Mouse (Mus musculus) MEL (cell line): ENCODE measurements around the gene Lrrc4b. TPM values are rescaled to one million over a fixed set of nuclear protein-coding genes. Genes with fewer than 3 reads are reported as not detected.

Source experiments
- DNase-seq: peaks from one replicate; pipeline ENCODE4 v3.0.0; 2011; ENCODE audit warnings: low read depth, low spot score
- H3K27ac ChIP-seq: 2 replicates; pipeline ENCODE4 v1.5.1; 2012; ENCODE audit warnings: low read depth, mild to moderate bottlenecking, control low read depth, low read length, moderate library complexity; ENCODE audit not compliant: control insufficient read depth
- H3K27me3 ChIP-seq, 2 experiments: fragments of 150-350 bp in 1 of 2; sonication (generic) in 1 of 2; 2 replicates each; pipeline ENCODE4 v1.6.1; 2012; ENCODE audit warnings: low read length in 2 of 2, mild to moderate bottlenecking in 2 of 2, improper control_type of control experiment in 1 of 2, moderate library complexity in 1 of 2; ENCODE audit not compliant: insufficient read depth in 2 of 2, control insufficient read depth in 1 of 2
- H3K36me3 ChIP-seq, 2 experiments: 2 replicates each; pipeline ENCODE4 v1.6.1; 2012 to 2014; ENCODE audit warnings: low read length in 2 of 2, improper control_type of control experiment in 1 of 2, inconsistent platforms in 1 of 2, mild to moderate bottlenecking in 1 of 2; ENCODE audit not compliant: insufficient read depth in 2 of 2, control insufficient read depth in 1 of 2
- H3K4me1 ChIP-seq, 2 experiments: fragments of 150-350 bp in 1 of 2; sonication (generic) in 1 of 2; 2 replicates each; pipeline ENCODE4 v1.6.1; 2012; ENCODE audit warnings: low read length in 2 of 2, improper control_type of control experiment in 1 of 2, mild to moderate bottlenecking in 1 of 2; ENCODE audit not compliant: insufficient read depth in 2 of 2, control insufficient read depth in 1 of 2
- H3K4me3 ChIP-seq, 2 experiments: fragments of 150-350 bp in 1 of 2; sonication (generic) in 1 of 2; 2 replicates each; pipeline ENCODE4 v1.5.1; 2012; ENCODE audit warnings: low read depth in 2 of 2, low read length in 2 of 2, mild to moderate bottlenecking in 2 of 2, moderate library complexity in 2 of 2, control low read depth in 1 of 2, improper control_type of control experiment in 1 of 2; ENCODE audit not compliant: control insufficient read depth in 1 of 2, insufficient read depth in 1 of 2
- H3K79me2 ChIP-seq: 2 replicates; pipeline ENCODE4 v1.6.1; 2012; ENCODE audit warnings: mild to moderate bottlenecking, low read length, moderate library complexity; ENCODE audit not compliant: control insufficient read depth, poor library complexity, insufficient read depth
- H3K9ac ChIP-seq: 2 replicates; pipeline ENCODE4 v1.6.1; 2012; ENCODE audit warnings: low read depth, mild to moderate bottlenecking, control low read depth, low read length, moderate library complexity; ENCODE audit not compliant: control insufficient read depth, poor library complexity, severe bottlenecking
- H3K9me3 ChIP-seq: fragments of 150-350 bp; sonication (generic); replicated peaks from 2 replicates; pipeline ENCODE4 v1.6.1; 2012; ENCODE audit warnings: mild to moderate bottlenecking, low read length, improper control_type of control experiment, moderate library complexity; ENCODE audit not compliant: insufficient read depth
- CHD1 ChIP-seq: IDR thresholded peaks from 2 replicates; pipeline ENCODE4 v1.6.1; 2012; ENCODE audit warnings: low read depth, mild to moderate bottlenecking, inconsistent platforms, low read length, improper control_type of control experiment
- E2F4 ChIP-seq: IDR thresholded peaks from 2 replicates; pipeline ENCODE4 v1.6.1; 2011; ENCODE audit warnings: low read depth, low read length, improper control_type of control experiment, borderline replicate concordance
- ELF1 ChIP-seq: IDR thresholded peaks from 2 replicates; pipeline ENCODE4 v1.6.1; 2014; ENCODE audit warnings: low read depth, mild to moderate bottlenecking, inconsistent platforms, low read length, improper control_type of control experiment, moderate library complexity
- GABPA ChIP-seq: IDR thresholded peaks from 2 replicates; pipeline ENCODE4 v1.6.1; 2012; ENCODE audit warnings: low read depth, mild to moderate bottlenecking, inconsistent platforms, low read length, improper control_type of control experiment, moderate library complexity
- HCFC1 ChIP-seq: IDR thresholded peaks from 2 replicates; pipeline ENCODE4 v1.6.1; 2012; ENCODE audit warnings: low read depth, mild to moderate bottlenecking, inconsistent platforms, low read length, improper control_type of control experiment, moderate library complexity
- JUND ChIP-seq: IDR thresholded peaks from 2 replicates; pipeline ENCODE4 v1.6.1; 2011; ENCODE audit warnings: low read depth, mild to moderate bottlenecking, improper control_type of control experiment, low read length
- MAFK ChIP-seq: IDR thresholded peaks from 2 replicates; pipeline ENCODE4 v1.6.1; 2011; ENCODE audit warnings: low read depth, mild to moderate bottlenecking, low read length, improper control_type of control experiment, borderline replicate concordance
- MAX ChIP-seq: IDR thresholded peaks from 2 replicates; pipeline ENCODE4 v1.6.1; 2011; ENCODE audit warnings: low read length, improper control_type of control experiment
- MEF2A ChIP-seq: IDR thresholded peaks from 2 replicates; pipeline ENCODE4 v1.6.1; 2014; ENCODE audit warnings: low read depth, mild to moderate bottlenecking, inconsistent platforms, low read length, improper control_type of control experiment; ENCODE audit not compliant: poor library complexity, insufficient replicate concordance, severe bottlenecking; ENCODE audit errors: extremely low read depth
- MXI1 ChIP-seq: IDR thresholded peaks from 2 replicates; pipeline ENCODE4 v1.6.1; 2011; ENCODE audit warnings: mild to moderate bottlenecking, low read depth, low read length, improper control_type of control experiment
- MYB ChIP-seq: IDR thresholded peaks from 2 replicates; pipeline ENCODE4 v1.6.1; 2011; ENCODE audit warnings: mild to moderate bottlenecking, low read depth, low read length, improper control_type of control experiment
- NELFE ChIP-seq: IDR thresholded peaks from 2 replicates; pipeline ENCODE4 v1.6.1; 2011; ENCODE audit warnings: low read depth, low read length, improper control_type of control experiment
- NRF1 ChIP-seq: IDR thresholded peaks from 2 replicates; pipeline ENCODE4 v1.6.1; 2014; ENCODE audit warnings: low read depth, mild to moderate bottlenecking, inconsistent platforms, low read length, improper control_type of control experiment, moderate library complexity; ENCODE audit not compliant: poor library complexity, insufficient read depth, severe bottlenecking
- POLR2AphosphoS5 ChIP-seq: IDR thresholded peaks from 2 replicates; pipeline ENCODE4 v1.6.1; 2012; ENCODE audit warnings: low read depth, borderline replicate concordance, mild to moderate bottlenecking, inconsistent platforms, low read length, moderate library complexity, mixed read lengths
- RCOR1 ChIP-seq: IDR thresholded peaks from 2 replicates; pipeline ENCODE4 v1.6.1; 2012; ENCODE audit warnings: low read depth, mild to moderate bottlenecking, inconsistent platforms, low read length, improper control_type of control experiment
- TBP ChIP-seq: IDR thresholded peaks from 2 replicates; pipeline ENCODE4 v1.8.0; 2011; ENCODE audit warnings: low read depth, low read length, improper control_type of control experiment
- TCF12 ChIP-seq: IDR thresholded peaks from 2 replicates; pipeline ENCODE4 v1.6.1; 2014; ENCODE audit warnings: low read depth, mild to moderate bottlenecking, inconsistent platforms, low read length, improper control_type of control experiment, moderate library complexity
- UBTF ChIP-seq: IDR thresholded peaks from 2 replicates; pipeline ENCODE4 v1.6.1; 2012; ENCODE audit warnings: low read depth, mild to moderate bottlenecking, inconsistent platforms, low read length, improper control_type of control experiment, moderate library complexity, borderline replicate concordance; ENCODE audit not compliant: insufficient read depth
- USF2 ChIP-seq, 2 experiments: IDR thresholded peaks; 2 replicates each; pipeline ENCODE4 v1.6.1; 2011 to 2012; ENCODE audit warnings: improper control_type of control experiment in 2 of 2, low read length in 2 of 2, borderline replicate concordance in 1 of 2, inconsistent platforms in 1 of 2, low read depth in 1 of 2, mild to moderate bottlenecking in 1 of 2; ENCODE audit not compliant: insufficient read depth in 1 of 2
- ZKSCAN1 ChIP-seq: IDR thresholded peaks from 2 replicates; pipeline ENCODE4 v1.6.1; 2012; ENCODE audit warnings: low read depth, mild to moderate bottlenecking, inconsistent platforms, low read length, improper control_type of control experiment, moderate library complexity
- ZMIZ1 ChIP-seq: IDR thresholded peaks from 2 replicates; pipeline ENCODE4 v1.6.1; 2012; ENCODE audit warnings: low read depth, mild to moderate bottlenecking, inconsistent platforms, low read length, improper control_type of control experiment, moderate library complexity
- ZNF384 ChIP-seq: IDR thresholded peaks from 2 replicates; pipeline ENCODE4 v1.6.1; 2012; ENCODE audit warnings: low read depth, mild to moderate bottlenecking, inconsistent platforms, low read length, improper control_type of control experiment
- polyA plus RNA-seq, 2 experiments: library from polyadenylated mRNA; stranded (reverse) in 1 of 2; unstranded in 1 of 2; fragments of >175 nt in 1 of 2; fragments of >200 nt in 1 of 2; gene quantifications; 2 replicates each; pipeline versions ENCODE4 v1.2.1 to v1.2.4; 2012; ENCODE audit warnings: low replicate concordance in 2 of 2, low read depth in 1 of 2; ENCODE audit not compliant: insufficient read length in 2 of 2, insufficient read depth in 1 of 2, missing spikeins in 1 of 2
- total RNA-seq: library from RNA; depleted of rRNA; stranded (reverse); fragments of 300-350 nt; gene quantifications from 2 replicates; pipeline ENCODE4 v1.2.3, GENCODE M21; 2012

Lrrc4b gene
- total and polyA plus RNA-seq, 3 experiments = 0.58 to 4.4 TPM; not detected in 1

- no peak overlapping the region for H3K9ac ChIP-seq
- H3K27me3 ChIP-seq = no peaks in the 10 kb centered on the region
- H3K79me2 ChIP-seq = no peaks in the 10 kb centered on the region
- no peak overlapping the region for H3K4me3 ChIP-seq
- TF ChIP-seq UBTF = no peak
- TF ChIP-seq NELFE = no peak
- TF ChIP-seq MEF2A = no peak
- no peak for TF ChIP-seq RCOR1
- TF ChIP-seq TCF12 = no peak
- TF ChIP-seq USF2 (IDR thresholded peaks at IDR 0.05; ENCODE audit: borderline replicate concordance in 1 of 2, insufficient read depth in 1 of 2, low read depth in 1 of 2, low read length in 2 of 2) = no peak
- TF ChIP-seq ZKSCAN1 = no peak
- TF ChIP-seq ZNF384 = no peak
- TF ChIP-seq MAFK = no peak
- TF ChIP-seq ZMIZ1 = no peak
- TF ChIP-seq POLR2AphosphoS5 = no peak
- H3K36me3 ChIP-seq = no peaks in the 10 kb centered on the region
- 0 out of 4 replicates have a peak, but pooled peaks cover 0 to 3% of the 10 kb centered on the region in 2 experiments for H3K4me1 ChIP-seq
- no peak overlapping the region for H3K27ac ChIP-seq
- no peaks in the 10 kb centered on the region for H3K9me3 ChIP-seq
- DNase-seq = no peak
Observed at GRCm38 (mm10) chr7:44460767-44461502, 32.1 kb downstream of the Lrrc4b start.

- Histone ChIP-seq H3K9me3 (no peaks in the 10 kb centered on the region), H3K79me2 (no peaks in the 10 kb centered on the region), H3K27ac (no peak overlapping the region), H3K4me3 (no peak overlapping the region), H3K4me1 (0 out of 4 replicates have a peak, but pooled peaks cover 0 to 3% of the 10 kb centered on the region in 2 experiments), H3K36me3 (no peaks in the 10 kb centered on the region), H3K9ac (no peak overlapping the region), H3K27me3 (no peaks in the 10 kb centered on the region)
- DNase-seq = no peak
- no peak for TF ChIP-seq CHD1
- TF ChIP-seq NRF1 = no peak
- TF ChIP-seq NELFE = no peak
- TF ChIP-seq E2F4 = no peak
- no peak for TF ChIP-seq HCFC1
- no peak for TF ChIP-seq MAX
- no peak for TF ChIP-seq MXI1
- TF ChIP-seq ZKSCAN1 = no peak
- TF ChIP-seq ELF1 = no peak
- TF ChIP-seq MYB = no peak
- no peak for TF ChIP-seq GABPA
- no peak for TF ChIP-seq JUND
- TF ChIP-seq TBP = no peak
Observed at GRCm38 (mm10) chr7:44461503-44462217, 32.8 kb downstream of the Lrrc4b start.
